Mouse (Mus musculus) megakaryocyte, embryonic 14.5 days (primary cell): Measurements from ENCODE around the gene Tob1.

ENCODE experiments used
- FLI1 ChIP-seq: IDR thresholded peaks from 2 replicates; pipeline ENCODE4 v1.6.1; 2012; ENCODE audit warnings: low read length, inconsistent platforms, mixed read lengths
- GATA1 ChIP-seq: IDR thresholded peaks from 3 replicates; pipeline ENCODE4 v1.6.1; 2012; ENCODE audit warnings: mixed read lengths, low read length, inconsistent platforms, borderline replicate concordance

- no peak for TF ChIP-seq FLI1
- no peak for TF ChIP-seq GATA1
These were observed 48.1 kb upstream of the Tob1 start for GRCm38 (mm10) chr11:94163005-94163767.
